Mouse (Mus musculus) limb, embryonic 11.5 days (tissue): ENCODE results near the gene 1700029F12Rik. TPM values are rescaled to one million over a fixed set of nuclear protein-coding genes. Genes with fewer than 3 reads are reported as not detected.

Experiments used
- ATAC-seq: fragments of 200-750 bp; cut with Nextera tagmentation; 2 replicates; pipeline ENCODE4 v1.8.0; 2017; ENCODE audit warnings: low read depth; ENCODE audit not compliant: insufficient number of reproducible peaks, low FRiP score, low TSS enrichment
- DNase-seq: peaks from one replicate; pipeline ENCODE4 v3.0.0-alpha.2; 2015; ENCODE audit warnings: low spot score
- H3K27ac ChIP-seq: fragments of 300-500 bp; sonication (generic); replicated peaks from 2 replicates; pipeline ENCODE4 v1.5.1; 2014; ENCODE audit warnings: low read depth, mild to moderate bottlenecking, low read length
- H3K27me3 ChIP-seq: fragments of 300-500 bp; sonication (generic); 2 replicates; pipeline ENCODE4 v1.6.1; 2014; ENCODE audit warnings: mild to moderate bottlenecking, low read length, mixed read lengths; ENCODE audit not compliant: control insufficient read depth, insufficient read depth
- H3K36me3 ChIP-seq: fragments of 300-500 bp; sonication (generic); 2 replicates; pipeline ENCODE4 v1.6.1; 2014; ENCODE audit warnings: mild to moderate bottlenecking, low read length, moderate library complexity, mixed read lengths; ENCODE audit not compliant: control insufficient read depth, insufficient read depth
- H3K4me1 ChIP-seq: fragments of 300-500 bp; sonication (generic); 2 replicates; pipeline ENCODE4 v1.6.1; 2014; ENCODE audit warnings: low read length, mixed read lengths; ENCODE audit not compliant: control insufficient read depth, insufficient read depth
- H3K4me2 ChIP-seq: fragments of 300-500 bp; sonication (generic); 2 replicates; pipeline ENCODE4 v1.6.1; 2014; ENCODE audit warnings: low read depth, mild to moderate bottlenecking, moderate library complexity; ENCODE audit not compliant: severe bottlenecking
- H3K4me3 ChIP-seq: fragments of 300-500 bp; sonication (generic); 2 replicates; pipeline ENCODE4 v1.5.1; 2014; ENCODE audit warnings: low read depth, low read length
- H3K9ac ChIP-seq: fragments of 300-500 bp; sonication (generic); 2 replicates; pipeline ENCODE4 v1.6.1; 2014; ENCODE audit warnings: mild to moderate bottlenecking, low read length
- H3K9me3 ChIP-seq: fragments of 300-500 bp; sonication (generic); 2 replicates; pipeline ENCODE4 v1.6.1; 2016; ENCODE audit warnings: low read length; ENCODE audit not compliant: control insufficient read depth
- WGBS: fragments of 180-500 bp; shearing (Covaris S2); extraction: QIAGEN DNeasy Blood & Tissue Kit; methylation state at CpG from one replicate; pipeline ENCODE4 v1.1.7; 2014; 5-methylcytosine and 5-hydroxymethylcytosine counted together
- polyA plus RNA-seq: library from polyadenylated mRNA; unstranded; fragments of >200 nt; fragmentation: Nextera tagmentation; extraction: Ambion mirVana; gene quantifications from 2 replicates; pipeline ENCODE4 v1.2.1, GENCODE M21; 2014

The 1700029F12Rik gene
- not detected in 2 replicates for polyA plus RNA-seq

GRCm38 (mm10) chr13:97034262-97034661, at the start of gene 1700029F12Rik:
1700029F12Rik (minus strand) TSS chr13:97034362.
- no peak within 1 kb of the TSS for H3K9ac ChIP-seq
- no peaks in the 10 kb centered on the region for H3K36me3 ChIP-seq
- no peak within 1 kb of the TSS for H3K4me2 ChIP-seq
- DNase-seq (no peak), ATAC-seq (no peak)
- no peaks in the 10 kb centered on the region for H3K27me3 ChIP-seq
- H3K9me3 ChIP-seq: no peaks in the 10 kb centered on the region
- 86% methylated on average over 2 of the region's 2 CpGs for WGBS
- no peaks in the 10 kb centered on the region for H3K4me1 ChIP-seq
- no peak within 1 kb of the TSS for H3K27ac ChIP-seq
- no peak within 1 kb of the TSS for H3K4me3 ChIP-seq

- ATAC-seq (no peak), DNase-seq (no peak)
- no peaks in the 10 kb centered on the region for H3K36me3 ChIP-seq
- H3K9ac ChIP-seq: no peak overlapping the region
- H3K9me3 ChIP-seq: no peaks in the 10 kb centered on the region
- WGBS: 92% methylated on average over 7 of the region's 7 CpGs
- H3K27ac ChIP-seq: no peak overlapping the region
- H3K4me1 ChIP-seq: no peaks in the 10 kb centered on the region
- H3K4me3 ChIP-seq: no peak overlapping the region
- H3K27me3 ChIP-seq: no peaks in the 10 kb centered on the region
- H3K4me2 ChIP-seq: no peak overlapping the region
These were observed 48.3 kb upstream of the 1700029F12Rik start for GRCm38 (mm10) chr13:97082432-97082831.

GRCm38 (mm10) chr13:97080615-97081014, 46.5 kb upstream of the 1700029F12Rik start:
- no peak for DNase-seq
- H3K27ac ChIP-seq: no peak overlapping the region
- H3K9ac ChIP-seq: no peak overlapping the region
- H3K27me3 ChIP-seq: no peaks in the 10 kb centered on the region
- no peaks in the 10 kb centered on the region for H3K36me3 ChIP-seq
- no peaks in the 10 kb centered on the region for H3K9me3 ChIP-seq
- no peak for ATAC-seq
- H3K4me2 ChIP-seq: no peak overlapping the region
- H3K4me3 ChIP-seq: no peak overlapping the region
- H3K4me1 ChIP-seq: no peaks in the 10 kb centered on the region
- 84% methylated on average over 3 of the region's 3 CpGs for WGBS

DNA sequence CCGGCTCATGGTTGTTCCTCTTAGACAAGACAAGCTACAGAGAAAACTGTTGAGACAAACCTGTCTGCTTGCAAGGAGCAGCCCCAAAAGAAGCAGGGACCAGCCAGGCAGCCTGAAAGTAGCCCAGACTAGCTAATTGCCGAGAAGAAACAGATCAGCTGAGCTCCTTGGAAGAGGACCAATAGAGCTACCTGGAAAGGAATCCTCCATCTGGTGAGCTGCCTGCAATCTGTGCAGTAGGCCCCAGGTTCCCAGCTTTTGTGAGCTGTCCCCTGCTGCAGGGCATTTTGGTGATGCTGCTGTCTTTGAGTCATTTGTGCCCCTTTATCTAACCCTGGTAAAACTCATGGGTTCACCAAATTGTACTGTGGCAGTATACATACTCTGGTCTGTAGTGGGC, 46.0 kb upstream of the 1700029F12Rik start:
- H3K4me1 ChIP-seq: no peaks in the 10 kb centered on the region
- H3K4me2 ChIP-seq: no peak overlapping the region
- WGBS: 82% methylated on average over 2 of the region's 2 CpGs
- no peaks in the 10 kb centered on the region for H3K27me3 ChIP-seq
- no peak overlapping the region for H3K4me3 ChIP-seq
- H3K27ac ChIP-seq: no peak overlapping the region
- ATAC-seq (no peak), DNase-seq (no peak)
- H3K36me3 ChIP-seq: no peaks in the 10 kb centered on the region
- no peak overlapping the region for H3K9ac ChIP-seq
- H3K9me3 ChIP-seq: no peaks in the 10 kb centered on the region

GRCm38 (mm10) chr13:97077556-97077955, 43.4 kb upstream of the 1700029F12Rik start:
- Histone ChIP-seq H3K27ac (no peak overlapping the region), H3K4me1 (no peaks in the 10 kb centered on the region), H3K9ac (no peak overlapping the region), H3K36me3 (no peaks in the 10 kb centered on the region), H3K27me3 (no peaks in the 10 kb centered on the region), H3K9me3 (no peaks in the 10 kb centered on the region), H3K4me2 (no peak overlapping the region), H3K4me3 (no peak overlapping the region)
- ATAC-seq (no peak), DNase-seq (no peak)
- WGBS: 89% methylated on average over 2 of the region's 2 CpGs

DNA sequence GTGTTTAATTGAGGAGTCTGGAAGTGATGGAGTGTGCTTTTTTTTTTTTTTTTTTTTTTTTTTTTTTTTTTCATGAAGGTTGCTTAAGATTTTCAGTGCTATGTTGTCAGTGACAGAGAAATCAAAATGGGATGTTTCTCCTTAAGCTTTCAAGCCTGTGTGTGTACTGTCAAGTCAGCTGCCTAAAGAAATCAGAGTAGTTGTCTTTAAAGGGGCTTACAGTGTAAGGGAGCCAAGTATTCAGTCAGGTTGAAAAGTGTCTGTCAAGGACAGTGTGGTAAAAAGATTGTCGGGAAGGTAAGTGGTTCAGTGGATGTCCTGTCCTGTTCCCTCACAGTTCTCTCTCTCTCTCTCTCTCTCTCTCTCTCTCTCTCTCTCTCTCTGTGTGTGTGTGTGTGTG, 39.3 kb upstream of the 1700029F12Rik start:
- DNase-seq: no peak
- no peak overlapping the region for H3K27ac ChIP-seq
- H3K36me3 ChIP-seq: no peaks in the 10 kb centered on the region
- no peak overlapping the region for H3K4me3 ChIP-seq
- no peak for ATAC-seq
- H3K9me3 ChIP-seq: no peaks in the 10 kb centered on the region
- no peak overlapping the region for H3K4me2 ChIP-seq
- H3K4me1 ChIP-seq: no peaks in the 10 kb centered on the region
- no peaks in the 10 kb centered on the region for H3K27me3 ChIP-seq
- H3K9ac ChIP-seq: no peak overlapping the region
- 61% methylated on average over 1 of the region's 1 CpGs for WGBS

DNA sequence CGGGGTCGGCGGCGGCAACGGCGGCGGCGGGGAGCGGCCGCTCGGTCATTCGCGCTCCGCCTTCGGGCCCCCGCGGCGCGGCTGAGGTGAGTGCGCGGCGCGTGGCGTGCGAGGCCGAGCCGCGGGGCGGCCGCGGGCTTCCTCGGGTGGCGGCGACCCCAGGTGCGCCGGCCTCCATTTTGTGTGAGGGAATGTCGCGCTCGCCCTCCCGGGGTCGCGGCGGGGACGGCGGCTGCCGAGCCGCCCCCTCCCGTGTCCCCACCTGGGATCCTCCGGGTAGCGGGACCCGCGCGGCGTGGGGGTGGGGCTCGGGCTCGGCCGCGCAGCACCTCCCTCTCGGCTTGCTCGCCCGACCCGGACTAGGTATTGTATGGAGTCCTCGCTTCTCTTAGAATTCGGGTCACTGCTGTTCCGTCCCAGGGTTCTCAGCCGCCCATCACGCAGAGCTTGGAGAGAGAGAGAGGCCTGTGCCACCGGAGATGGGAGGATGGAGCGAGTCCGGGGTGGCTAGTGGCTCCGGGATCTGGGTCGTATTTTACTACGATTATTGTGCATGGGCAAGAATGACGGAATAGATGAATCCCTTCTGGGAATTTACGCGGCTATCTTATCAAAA, 37.6 kb upstream of the 1700029F12Rik start:
- Histone ChIP-seq H3K4me3 (peak overlapping the region; percentile 56), H3K4me1 (no peaks in the 10 kb centered on the region), H3K9ac (peak overlapping the region; percentile 78), H3K4me2 (peak overlapping the region; percentile 86), H3K27ac (no peak overlapping the region), H3K36me3 (no peaks in the 10 kb centered on the region), H3K27me3 (no peaks in the 10 kb centered on the region), H3K9me3 (no peaks in the 10 kb centered on the region)
- peak; percentile 40; the same call in 1 of the 2 replicates for ATAC-seq
- WGBS: under 1% methylated on average over 55 of the region's 76 CpGs
- peak; percentile 68 for DNase-seq

- peak; percentile 60; the same call in 1 of the 2 replicates for ATAC-seq
These were observed 36.9 kb upstream of the 1700029F12Rik start for GRCm38 (mm10) chr13:97070931-97071625.

More at GRCm38 (mm10) chr13:97070931-97071625, 36.9 kb upstream of the 1700029F12Rik start:
- Histone ChIP-seq H3K9ac (peak overlapping the region; percentile 78), H3K4me2 (peak overlapping the region; percentile 86), H3K36me3 (no peaks in the 10 kb centered on the region), H3K4me1 (no peaks in the 10 kb centered on the region), H3K9me3 (no peaks in the 10 kb centered on the region), H3K27ac (no peak overlapping the region), H3K4me3 (peak overlapping the region; percentile 56), H3K27me3 (no peaks in the 10 kb centered on the region)
- DNase-seq: peak; percentile 63
- under 1% methylated on average over 69 of the region's 85 CpGs for WGBS
